ENCODE assay signal across 8 mouse cellular contexts in the genomic region with DNA sequence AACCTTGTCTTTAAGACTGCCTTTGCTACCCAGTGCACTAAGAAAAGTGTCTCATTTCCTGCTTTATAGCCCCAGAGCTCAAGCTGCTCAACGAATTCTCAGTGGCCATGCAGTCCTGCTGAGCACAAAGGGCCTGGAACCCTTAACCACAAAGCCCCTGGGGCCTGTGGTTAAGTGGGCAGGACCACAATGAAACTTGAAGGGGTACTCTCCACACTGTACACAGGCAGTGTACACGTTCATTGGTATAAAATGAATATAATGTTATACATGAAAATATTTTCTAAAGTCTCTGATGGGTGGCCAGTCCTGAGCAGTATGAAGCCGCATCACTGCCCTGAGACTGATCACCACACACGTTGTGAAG. TPM values are rescaled to one million over a fixed set of nuclear protein-coding genes. Genes with fewer than 3 reads are reported as not detected.
A peak's percentile ranks its signal among the peaks of the same experiment; 100 is the strongest.
DNase-seq lines count a peak whose midpoint lies in the region; ATAC-seq lines count a peak whose summit lies in the region.

No protein-coding gene starts in this region.

- peaks cover 39% of the 10 kb centered on the region for H3K36me3 ChIP-seq in erythroblast, embryonic 14.5 days (ENCODE audit: control insufficient read depth)
- peaks cover 17% of the 10 kb centered on the region for H3K36me3 ChIP-seq in forebrain, embryonic 15.5 days

- no peak for ATAC-seq in erythroblast, adult 5-6 weeks (replicated peaks; ENCODE audit: low FRiP score, poor library complexity, severe bottlenecking)
- no peak; the same call in 1 of the 2 replicates for ATAC-seq in forebrain, embryonic 15.5 days (replicated peaks)
- ATAC-seq in megakaryocyte, adult 5-6 weeks (ENCODE audit: poor library complexity, severe bottlenecking) = peak; percentile 5
- ATAC-seq in monocyte, adult 5-6 weeks (replicated peaks; ENCODE audit: insufficient number of reproducible peaks, low FRiP score, low TSS enrichment, poor library complexity, severe bottlenecking) = no peak

- H3K27ac ChIP-seq in forebrain, embryonic 15.5 days (replicated peaks) = peak overlapping the region; percentile 67

- peak overlapping the region; percentile 60; the same call in 1 of the 2 replicates for H3K4me2 ChIP-seq in forebrain, embryonic 15.5 days (replicated peaks)

- H3K27me3 ChIP-seq in erythroblast, embryonic 14.5 days (ENCODE audit: control insufficient read depth) = no peaks in the 10 kb centered on the region
- H3K27me3 ChIP-seq in forebrain, embryonic 15.5 days = no peaks in the 10 kb centered on the region

- no peak overlapping the region for H3K9ac ChIP-seq in forebrain, embryonic 15.5 days (replicated peaks)

- peak; percentile 12 for DNase-seq in CD4-positive helper T cell, adult 2 months (ENCODE audit: low read depth, low spot score)
- no peak for DNase-seq in urinary bladder, postnatal 4 days (ENCODE audit: low spot score in 2 of 2)
- DNase-seq in ovary, postnatal 10 days (ENCODE audit: low spot score) = no peak

- peak overlapping the region; percentile 70 for H3K4me3 ChIP-seq in erythroblast, embryonic 14.5 days (replicated peaks)
- H3K4me3 ChIP-seq in forebrain, embryonic 15.5 days = peak overlapping the region; percentile 63

- 28% methylated on average over 4 of the region's 4 CpGs for WGBS in forebrain, embryonic 15.5 days

- H3K4me1 ChIP-seq in erythroblast, embryonic 14.5 days (ENCODE audit: control insufficient read depth) = peaks cover 20% of the 10 kb centered on the region
- H3K4me1 ChIP-seq in forebrain, embryonic 15.5 days = peaks cover 21% of the 10 kb centered on the region

- H3K9me3 ChIP-seq in erythroblast, embryonic 14.5 days (ENCODE audit: control insufficient read depth, low read length) = no peaks in the 10 kb centered on the region
- no peaks in the 10 kb centered on the region for H3K9me3 ChIP-seq in forebrain, embryonic 15.5 days

RNA-seq across cellular contexts. Expression of gene Ppm1f, which starts 0.3 kb away (rescaled TPM):
- 0.06 and 0.07 TPM in 2 replicates for polyA plus RNA-seq in erythroblast, embryonic 14.5 days (2012)
- 1.7 and 3.5 TPM in 2 replicates for total RNA-seq in erythroblast, adult 5-6 weeks (2015; ENCODE audit: low replicate concordance)
- 1.4 and 2.7 TPM in 2 replicates for total RNA-seq in erythroblast, adult 5-6 weeks (2017; ENCODE audit: low replicate concordance)
- 25.4 and 26.4 TPM in 2 replicates for polyA plus RNA-seq in forebrain, embryonic 15.5 days (2015; fragmentation: Nextera tagmentation; extraction: Ambion mirVana)
- 1.6 and 2.6 TPM in 2 replicates for total RNA-seq in megakaryocyte, adult 5-6 weeks (2015)
- 6.5 and 7.9 TPM in 2 replicates for total RNA-seq in megakaryocyte, adult 5-6 weeks (2017)
- 4.3 to 10.6 TPM (median 6.3 TPM) in 3 replicates for total RNA-seq in monocyte, adult 5-6 weeks (2017)

RNA-seq across cellular contexts. Expression of gene Vpreb1, which starts 25.4 kb away (rescaled TPM):
- polyA plus RNA-seq in erythroblast, embryonic 14.5 days (2012) = 0.08 TPM in 1 of 2 replicates, not detected in the other
- total RNA-seq in erythroblast, adult 5-6 weeks (2015; ENCODE audit: low replicate concordance) = not detected in 2 replicates
- 0.85 TPM in 1 of 2 replicates, not detected in the other for total RNA-seq in erythroblast, adult 5-6 weeks (2017; ENCODE audit: low replicate concordance)
- polyA plus RNA-seq in forebrain, embryonic 15.5 days (2015; fragmentation: Nextera tagmentation; extraction: Ambion mirVana) = 1.7 and 2.7 TPM in 2 replicates
- not detected in 2 replicates for total RNA-seq in megakaryocyte, adult 5-6 weeks (2015)
- total RNA-seq in megakaryocyte, adult 5-6 weeks (2017) = 1.6 TPM in 1 of 2 replicates, not detected in the other
- 0.68 TPM in 1 of 3 replicates, not detected in the others for total RNA-seq in monocyte, adult 5-6 weeks (2017)

RNA-seq across cellular contexts. Expression of gene Top3b, which starts 25.5 kb away (rescaled TPM):
- 2.5 and 2.8 TPM in 2 replicates for polyA plus RNA-seq in erythroblast, embryonic 14.5 days (2012)
- 19.9 and 27.7 TPM in 2 replicates for total RNA-seq in erythroblast, adult 5-6 weeks (2015; ENCODE audit: low replicate concordance)
- total RNA-seq in erythroblast, adult 5-6 weeks (2017; ENCODE audit: low replicate concordance) = 18.7 and 19.2 TPM in 2 replicates
- polyA plus RNA-seq in forebrain, embryonic 15.5 days (2015; fragmentation: Nextera tagmentation; extraction: Ambion mirVana) = 68.8 and 75.8 TPM in 2 replicates
- 24.8 and 31.2 TPM in 2 replicates for total RNA-seq in megakaryocyte, adult 5-6 weeks (2015)
- 31.6 and 41.8 TPM in 2 replicates for total RNA-seq in megakaryocyte, adult 5-6 weeks (2017)
- 56.2 to 96.3 TPM (median 60.3 TPM) in 3 replicates for total RNA-seq in monocyte, adult 5-6 weeks (2017)

RNA-seq across cellular contexts. Expression of gene Igll1, which starts 32.2 kb away (rescaled TPM):
- polyA plus RNA-seq in erythroblast, embryonic 14.5 days (2012) = not detected in 2 replicates
- total RNA-seq in erythroblast, adult 5-6 weeks (2015; ENCODE audit: low replicate concordance) = not detected in 2 replicates
- total RNA-seq in erythroblast, adult 5-6 weeks (2017; ENCODE audit: low replicate concordance) = not detected in 2 replicates
- not detected in 2 replicates for polyA plus RNA-seq in forebrain, embryonic 15.5 days (2015; fragmentation: Nextera tagmentation; extraction: Ambion mirVana)
- total RNA-seq in megakaryocyte, adult 5-6 weeks (2015) = 1.3 TPM in 1 of 2 replicates, not detected in the other
- total RNA-seq in megakaryocyte, adult 5-6 weeks (2017) = 0.45 and 0.51 TPM in 2 replicates
- not detected in 3 replicates for total RNA-seq in monocyte, adult 5-6 weeks (2017)
